Mouse (Mus musculus): ENCODE data around the gene Cmtm6.

GRCm38 (mm10) chr9:114701921-114702320 is 29.0 kb upstream of the Cmtm6 start:
- no peak for TF ChIP-seq CTCF (IDR thresholded peaks at IDR 0.05; ENCODE audit: low read depth)
- TF ChIP-seq EP300 (IDR thresholded peaks at IDR 0.05; ENCODE audit: low read depth), result no peak

Data from liver, embryonic 14.5 days (tissue).